Mouse (Mus musculus) neural tube, embryonic 13.5 days (tissue): ENCODE data around the gene Myo10. TPM values are rescaled to one million over a fixed set of nuclear protein-coding genes. Genes with fewer than 3 reads are reported as not detected.

ENCODE experiments used
- ATAC-seq: fragments of 200-750 bp; cut with Nextera tagmentation; 2 replicates; pipeline ENCODE4 v1.8.0; 2017; ENCODE audit warnings: low read depth, mild to moderate bottlenecking, moderate TSS enrichment, moderate library complexity
- H3K27ac ChIP-seq: fragments of 300-500 bp; sonication (generic); replicated peaks from 2 replicates; pipeline ENCODE4 v1.5.1; 2015; ENCODE audit warnings: moderate library complexity, mild to moderate bottlenecking, inconsistent platforms
- H3K27me3 ChIP-seq: fragments of 300-500 bp; sonication (generic); 2 replicates; pipeline ENCODE4 v1.6.1; 2015; ENCODE audit warnings: mild to moderate bottlenecking, inconsistent platforms
- H3K36me3 ChIP-seq: fragments of 300-500 bp; sonication (generic); 2 replicates; pipeline ENCODE4 v1.6.1; 2015; ENCODE audit warnings: mild to moderate bottlenecking, inconsistent platforms
- H3K4me1 ChIP-seq: fragments of 300-500 bp; sonication (generic); replicated peaks from 2 replicates; pipeline ENCODE4 v1.6.1; 2015; ENCODE audit warnings: inconsistent platforms
- H3K4me2 ChIP-seq: fragments of 300-500 bp; sonication (generic); 2 replicates; pipeline ENCODE4 v1.6.1; 2015; ENCODE audit warnings: inconsistent platforms, mild to moderate bottlenecking, moderate library complexity
- H3K4me3 ChIP-seq: fragments of 300-500 bp; sonication (generic); 2 replicates; pipeline ENCODE4 v1.5.1; 2015; ENCODE audit warnings: mild to moderate bottlenecking, inconsistent platforms
- H3K9ac ChIP-seq: fragments of 300-500 bp; sonication (generic); 2 replicates; pipeline ENCODE4 v1.6.1; 2015; ENCODE audit warnings: moderate library complexity, mild to moderate bottlenecking, inconsistent platforms
- H3K9me3 ChIP-seq: fragments of 300-500 bp; sonication (generic); 2 replicates; pipeline ENCODE4 v1.6.1; 2016; ENCODE audit warnings: inconsistent platforms
- WGBS: fragments of 180-500 bp; shearing (Covaris S2); methylation state at CpG from one replicate; pipeline ENCODE4 v1.1.7; 2015; 5-methylcytosine and 5-hydroxymethylcytosine counted together
- polyA plus RNA-seq: library from polyadenylated mRNA; unstranded; fragments of >200 nt; fragmentation: Nextera tagmentation; extraction: Ambion mirVana; gene quantifications from 2 replicates; pipeline ENCODE4 v1.2.1, GENCODE M21; 2015

The Myo10 gene
- polyA plus RNA-seq, 1 experiment from 2014 or later, result 23.7 TPM

- Histone ChIP-seq H3K27ac (no peak overlapping the region), H3K4me2 (no peak overlapping the region), H3K4me3 (no peak overlapping the region), H3K4me1 (peaks cover 15% of the 10 kb centered on the region), H3K27me3 (no peaks in the 10 kb centered on the region), H3K36me3 (peaks cover 70% of the 10 kb centered on the region), H3K9me3 (no peaks in the 10 kb centered on the region), H3K9ac (no peak overlapping the region)
- ATAC-seq, result no peak
- 81% methylated on average over 8 of the region's 8 CpGs for WGBS
Observed at GRCm38 (mm10) chr15:25802194-25802593, 179.9 kb downstream of the Myo10 start.

GRCm38 (mm10) chr15:25803111-25803510, 180.8 kb downstream of the Myo10 start:
- ATAC-seq, result 0 out of 2 replicates have a peak, but pooled peaks have one; percentile 26
- Histone ChIP-seq H3K9ac (no peak overlapping the region), H3K36me3 (peaks cover 72% of the 10 kb centered on the region), H3K27ac (0 out of 2 replicates have a peak overlapping the region, but pooled peaks have one; percentile 23), H3K27me3 (no peaks in the 10 kb centered on the region), H3K4me3 (no peak overlapping the region), H3K9me3 (no peaks in the 10 kb centered on the region), H3K4me1 (peaks cover 15% of the 10 kb centered on the region), H3K4me2 (no peak overlapping the region)
- 37% methylated on average over 15 of the region's 15 CpGs for WGBS

GRCm38 (mm10) chr15:25805336-25806110, 183.2 kb downstream of the Myo10 start:
- Histone ChIP-seq H3K9ac (no peak overlapping the region), H3K27ac (no peak overlapping the region), H3K27me3 (no peaks in the 10 kb centered on the region), H3K36me3 (peaks cover 80% of the 10 kb centered on the region), H3K4me1 (peaks cover 12% of the 10 kb centered on the region), H3K4me3 (no peak overlapping the region), H3K4me2 (no peak overlapping the region), H3K9me3 (no peaks in the 10 kb centered on the region)
- peak; percentile 66 for ATAC-seq
- WGBS, result 86% methylated on average over 21 of the region's 21 CpGs

DNA sequence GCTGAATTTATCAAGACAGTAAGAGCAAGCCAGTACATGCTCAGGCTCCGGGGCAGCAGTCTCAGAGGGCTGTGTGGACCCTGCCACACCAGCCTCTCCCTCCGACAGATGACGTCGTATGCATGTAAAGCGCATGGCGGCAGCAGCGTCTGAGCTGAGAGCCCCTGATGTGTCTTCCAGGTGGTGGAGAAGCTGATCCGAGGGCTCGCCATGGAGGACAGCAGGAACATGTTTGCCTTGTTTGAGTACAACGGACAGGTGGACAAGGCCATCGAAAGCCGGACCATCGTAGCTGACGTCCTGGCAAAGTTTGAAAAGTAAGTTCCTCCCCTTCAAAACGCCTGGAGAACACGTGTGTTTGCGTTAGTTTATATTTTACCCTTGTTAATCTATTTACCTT, 184.0 kb downstream of the Myo10 start:
- H3K27me3 ChIP-seq, result no peaks in the 10 kb centered on the region
- 87% methylated on average over 17 of the region's 17 CpGs for WGBS
- H3K27ac ChIP-seq, result no peak overlapping the region
- peaks cover 82% of the 10 kb centered on the region for H3K36me3 ChIP-seq
- H3K9me3 ChIP-seq, result no peaks in the 10 kb centered on the region
- H3K4me1 ChIP-seq, result peaks cover 12% of the 10 kb centered on the region
- H3K9ac ChIP-seq, result no peak overlapping the region
- no peak overlapping the region for H3K4me2 ChIP-seq
- no peak for ATAC-seq
- no peak overlapping the region for H3K4me3 ChIP-seq

- Histone ChIP-seq H3K9me3 (no peaks in the 10 kb centered on the region), H3K27me3 (no peaks in the 10 kb centered on the region), H3K27ac (no peak overlapping the region), H3K4me1 (peaks cover 12% of the 10 kb centered on the region), H3K4me3 (no peak overlapping the region), H3K4me2 (no peak overlapping the region), H3K36me3 (peaks cover 84% of the 10 kb centered on the region), H3K9ac (no peak overlapping the region)
- no peak for ATAC-seq
- WGBS, result 95% methylated on average over 9 of the region's 9 CpGs
Observed at GRCm38 (mm10) chr15:25806878-25807277, 184.6 kb downstream of the Myo10 start.

GRCm38 (mm10) chr15:25808677-25809460, 186.5 kb downstream of the Myo10 start:
- no peak overlapping the region for H3K9ac ChIP-seq
- H3K36me3 ChIP-seq, result peaks cover 82% of the 10 kb centered on the region
- H3K27me3 ChIP-seq, result no peaks in the 10 kb centered on the region
- H3K27ac ChIP-seq, result no peak overlapping the region
- H3K4me2 ChIP-seq, result no peak overlapping the region
- 89% methylated on average over 20 of the region's 20 CpGs for WGBS
- peaks cover under 1% of the 10 kb centered on the region; the same call in 1 of the 2 replicates for H3K4me1 ChIP-seq
- ATAC-seq, result no peak
- no peak overlapping the region for H3K4me3 ChIP-seq
- H3K9me3 ChIP-seq, result no peaks in the 10 kb centered on the region

DNA sequence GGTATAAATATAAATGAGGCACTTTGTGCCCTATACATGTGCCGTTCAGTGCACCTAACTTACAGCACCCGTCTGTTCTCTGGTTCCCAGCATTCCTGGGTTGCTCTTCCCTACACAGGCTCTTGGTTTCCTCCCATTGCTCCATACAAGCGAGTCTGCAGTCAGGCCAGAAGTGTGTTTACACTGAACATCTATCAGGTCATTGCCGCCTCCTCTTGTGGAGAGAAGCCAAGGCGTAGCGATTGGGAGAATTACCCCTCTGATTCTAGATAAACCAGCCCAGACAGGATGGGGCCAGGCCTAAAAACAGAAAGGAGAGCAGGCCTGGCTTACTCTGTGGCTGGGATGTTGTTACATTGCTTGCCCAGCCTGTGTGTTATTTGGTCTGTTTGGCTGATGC, 187.3 kb downstream of the Myo10 start:
- Histone ChIP-seq H3K27me3 (no peaks in the 10 kb centered on the region), H3K9me3 (no peaks in the 10 kb centered on the region), H3K9ac (no peak overlapping the region), H3K4me2 (no peak overlapping the region), H3K27ac (no peak overlapping the region), H3K36me3 (peaks cover 80% of the 10 kb centered on the region), H3K4me1 (no peaks in the 10 kb centered on the region), H3K4me3 (no peak overlapping the region)
- ATAC-seq, result no peak
- WGBS, result 87% methylated on average over 6 of the region's 6 CpGs

DNA sequence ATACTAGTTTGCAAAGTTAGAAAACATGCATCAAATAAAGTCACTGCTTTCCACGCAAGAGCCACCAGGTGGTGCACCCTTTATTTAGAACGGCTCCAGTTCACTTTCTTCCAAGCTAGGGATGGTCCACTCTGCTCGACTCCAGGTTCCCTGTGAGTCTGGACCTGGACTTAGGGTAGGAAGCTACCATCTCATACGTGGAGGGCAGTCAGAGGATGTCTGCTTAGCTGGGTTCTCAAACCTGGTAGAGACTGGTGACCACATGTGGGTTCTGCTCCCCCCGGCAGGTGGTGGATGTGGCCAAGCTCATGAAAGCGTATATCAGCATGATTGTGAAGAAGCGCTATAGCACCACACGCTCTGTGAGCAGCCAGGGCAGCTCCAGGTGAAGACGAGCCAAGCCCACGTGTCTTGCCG, 189.5 kb downstream of the Myo10 start:
- Histone ChIP-seq H3K27ac (no peak overlapping the region), H3K4me1 (no peaks in the 10 kb centered on the region), H3K4me2 (no peak overlapping the region), H3K27me3 (no peaks in the 10 kb centered on the region), H3K9me3 (peaks cover 8% of the 10 kb centered on the region; the same call in 1 of the 2 replicates), H3K4me3 (no peak overlapping the region), H3K9ac (no peak overlapping the region), H3K36me3 (peaks cover 79% of the 10 kb centered on the region)
- 85% methylated on average over 11 of the region's 11 CpGs for WGBS
- no peak; the same call in 1 of the 2 replicates for ATAC-seq

- Histone ChIP-seq H3K36me3 (peaks cover 72% of the 10 kb centered on the region), H3K4me2 (no peak overlapping the region), H3K4me3 (no peak overlapping the region), H3K27me3 (no peaks in the 10 kb centered on the region), H3K27ac (no peak overlapping the region), H3K9me3 (peaks cover 8% of the 10 kb centered on the region; the same call in 1 of the 2 replicates), H3K9ac (no peak overlapping the region), H3K4me1 (no peaks in the 10 kb centered on the region)
- 70% methylated on average over 12 of the region's 12 CpGs for WGBS
- no peak for ATAC-seq
Observed at GRCm38 (mm10) chr15:25812479-25812878, 190.2 kb downstream of the Myo10 start.

GRCm38 (mm10) chr15:25814535-25814934, 192.2 kb downstream of the Myo10 start:
- Histone ChIP-seq H3K9ac (no peak overlapping the region), H3K4me2 (no peak overlapping the region), H3K4me1 (no peaks in the 10 kb centered on the region), H3K36me3 (peaks cover 52% of the 10 kb centered on the region), H3K27ac (no peak overlapping the region), H3K27me3 (no peaks in the 10 kb centered on the region), H3K4me3 (no peak overlapping the region), H3K9me3 (peaks cover 8% of the 10 kb centered on the region; the same call in 1 of the 2 replicates)
- ATAC-seq, result no peak
- WGBS, result 84% methylated on average over 3 of the region's 3 CpGs

DNA sequence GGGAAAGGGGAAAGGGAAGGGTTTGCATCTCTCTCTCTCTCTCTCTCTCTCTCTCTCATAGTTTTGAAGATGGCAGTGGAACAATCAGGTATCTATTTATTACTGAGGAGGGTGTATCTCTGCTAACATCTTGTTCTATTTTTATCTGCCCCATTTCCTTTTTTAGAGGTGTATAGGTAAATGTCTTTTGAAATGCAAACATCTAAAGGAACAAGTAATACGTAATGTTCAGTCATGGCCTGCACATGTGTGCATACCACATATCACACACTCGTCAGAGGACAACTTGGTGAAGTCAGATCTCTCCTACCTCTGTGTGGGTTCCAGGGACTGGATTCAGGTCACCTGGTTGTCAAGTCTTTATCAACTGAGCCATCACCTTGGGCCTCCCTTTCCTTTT, 194.9 kb downstream of the Myo10 start:
- WGBS, result 92% methylated on average over 2 of the region's 2 CpGs
- H3K9me3 ChIP-seq, result peaks cover 15% of the 10 kb centered on the region
- H3K27me3 ChIP-seq, result no peaks in the 10 kb centered on the region
- peaks cover 25% of the 10 kb centered on the region for H3K36me3 ChIP-seq
- no peak overlapping the region for H3K4me2 ChIP-seq
- no peaks in the 10 kb centered on the region for H3K4me1 ChIP-seq
- ATAC-seq, result no peak
- no peak overlapping the region for H3K27ac ChIP-seq
- H3K9ac ChIP-seq, result no peak overlapping the region
- no peak overlapping the region for H3K4me3 ChIP-seq

DNA sequence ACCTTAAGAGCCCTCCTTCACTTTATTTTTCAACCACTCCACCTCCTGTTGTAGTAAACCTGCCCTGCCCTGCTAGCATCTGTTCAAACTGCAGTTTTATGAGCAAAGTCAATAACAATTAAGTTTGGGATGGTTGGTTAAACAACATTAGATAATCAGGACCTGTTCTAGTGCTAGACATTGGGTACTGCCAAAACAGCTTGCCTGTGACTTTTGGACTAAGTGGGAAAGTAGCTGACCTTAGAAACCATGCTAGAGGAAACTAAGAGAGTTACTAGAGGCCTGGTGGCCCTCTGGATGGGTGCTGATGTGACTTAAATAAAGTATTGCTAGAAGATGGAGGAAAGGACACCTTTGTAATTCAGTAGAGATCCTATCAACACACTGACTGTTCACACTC, 199.7 kb downstream of the Myo10 start:
- no peaks in the 10 kb centered on the region for H3K36me3 ChIP-seq
- H3K4me2 ChIP-seq, result no peak overlapping the region
- no peak overlapping the region for H3K4me3 ChIP-seq
- H3K4me1 ChIP-seq, result no peaks in the 10 kb centered on the region
- H3K27ac ChIP-seq, result no peak overlapping the region
- ATAC-seq, result no peak
- H3K9ac ChIP-seq, result no peak overlapping the region
- H3K27me3 ChIP-seq, result no peaks in the 10 kb centered on the region
- H3K9me3 ChIP-seq, result peaks cover 7% of the 10 kb centered on the region
